Mouse (Mus musculus) heart, postnatal 14 days (tissue): ENCODE results near the gene Noxo1. TPM values are rescaled to one million over a fixed set of nuclear protein-coding genes. Genes with fewer than 3 reads are reported as not detected.
"Not testable (repeated sequence)": the region's sequence is repeated elsewhere in the genome, so short reads cannot be mapped to it uniquely, and the experiment has no call there.

Experiments
- DNase-seq, 2 experiments: peaks; one replicate each; pipeline ENCODE4 v3.0.0; 2021 to 2022
- intact Hi-C: fragments of 180-260 bp; cut with DNase I; formaldehyde crosslinking; loops from one replicate; pipeline ENCODE4 v1.15.1; 2025
- total RNA-seq, 2 experiments: library from RNA; stranded (reverse); gene quantifications; 2 replicates each; pipeline ENCODE4 v1.2.3; 2021

Noxo1 gene
- total RNA-seq, 2 experiments from 2014 or later = 0.96 to 1.0 TPM

- DNase-seq = no peak
- intact Hi-C loops = no loop called here
These were observed 20.2 kb downstream of the Noxo1 start for GRCm38 (mm10) chr17:24716166-24716682.

- no peak for DNase-seq
- intact Hi-C loops = no loop called here
These were observed 21.9 kb downstream of the Noxo1 start, which contains the start of the genes Rnf151 and Rps2 for GRCm38 (mm10) chr17:24717943-24718342. Gene Rnf151, minus strand, starts transcription at chr17:24718063. Gene Rps2, plus strand, starts transcription at chr17:24718116.

- DNase-seq, intact Hi-C loops: not testable (repeated sequence)
These were observed 22.9 kb downstream of the Noxo1 start for GRCm38 (mm10) chr17:24718938-24719337.

GRCm38 (mm10) chr17:24719494-24720222, 23.6 kb downstream of the Noxo1 start:
- intact Hi-C loops = no loop called here
- DNase-seq = peak; percentile 97

GRCm38 (mm10) chr17:24720616-24721015, 24.6 kb downstream of the Noxo1 start:
- DNase-seq, intact Hi-C loops: not testable (repeated sequence)

GRCm38 (mm10) chr17:24721383-24721955, 25.4 kb downstream of the Noxo1 start:
- DNase-seq, intact Hi-C loops: not testable (repeated sequence)

GRCm38 (mm10) chr17:24722220-24722924, 26.3 kb downstream of the Noxo1 start:
- no peak for DNase-seq
- intact Hi-C loops = no loop called here

- intact Hi-C loops = no loop called here
- no peak for DNase-seq
These were observed 27.3 kb downstream of the Noxo1 start for GRCm38 (mm10) chr17:24723122-24723880.

- DNase-seq = peak in 1 of 2 experiments; percentile 42
- intact Hi-C loops = no loop called here
These were observed 27.8 kb downstream of the Noxo1 start for GRCm38 (mm10) chr17:24723881-24724180.

GRCm38 (mm10) chr17:24724184-24724583, 28.1 kb downstream of the Noxo1 start, which contains the start of gene Ndufb10:
Gene Ndufb10, minus strand, starts transcription at chr17:24724478.
- peak; percentile 98 to 99 for DNase-seq
- intact Hi-C loops = no loop called here

GRCm38 (mm10) chr17:24725637-24726390, 29.8 kb downstream of the Noxo1 start:
- intact Hi-C loops = no loop called here
- DNase-seq = no peak

- intact Hi-C loops = no loop called here
- peak; percentile 41 to 51 for DNase-seq
These were observed 31.6 kb downstream of the Noxo1 start, which contains the start of gene Rpl3l for GRCm38 (mm10) chr17:24727618-24728017. Gene Rpl3l, plus strand, starts transcription at chr17:24727820.

- intact Hi-C loops = no loop called here
- DNase-seq = no peak
These were observed 32.1 kb downstream of the Noxo1 start for GRCm38 (mm10) chr17:24728184-24728583.

GRCm38 (mm10) chr17:24729067-24729466, 33.0 kb downstream of the Noxo1 start:
- intact Hi-C loops = no loop called here
- DNase-seq = peak in 1 of 2 experiments; percentile 47

GRCm38 (mm10) chr17:24730787-24731186, 34.8 kb downstream of the Noxo1 start:
- intact Hi-C loops = no loop called here
- no peak for DNase-seq

- intact Hi-C loops = no loop called here
- DNase-seq = peak; percentile 59 to 66
These were observed 36.4 kb downstream of the Noxo1 start for GRCm38 (mm10) chr17:24732233-24732935.

- intact Hi-C loops = no loop called here
These were observed 37.5 kb downstream of the Noxo1 start for GRCm38 (mm10) chr17:24733434-24734050.

GRCm38 (mm10) chr17:24734513-24734912, 38.5 kb downstream of the Noxo1 start:
- intact Hi-C loops = no loop called here
- no peak for DNase-seq

More at GRCm38 (mm10) chr17:24733434-24734050, 37.5 kb downstream of the Noxo1 start:
- no peak for DNase-seq
